Mouse (Mus musculus): ENCODE data around the gene Ythdf2.
A peak's percentile ranks its signal among the peaks of the same experiment; 100 is the strongest.

The Ythdf2 gene

GRCm38 (mm10) chr4:132144080-132144841 lies 67.8 kb downstream of the Ythdf2 start, which contains the start of gene Oprd1:
Gene Oprd1, minus strand, starts transcription at chr4:132144486.
- peak; percentile 61 for DNase-seq

DNA sequence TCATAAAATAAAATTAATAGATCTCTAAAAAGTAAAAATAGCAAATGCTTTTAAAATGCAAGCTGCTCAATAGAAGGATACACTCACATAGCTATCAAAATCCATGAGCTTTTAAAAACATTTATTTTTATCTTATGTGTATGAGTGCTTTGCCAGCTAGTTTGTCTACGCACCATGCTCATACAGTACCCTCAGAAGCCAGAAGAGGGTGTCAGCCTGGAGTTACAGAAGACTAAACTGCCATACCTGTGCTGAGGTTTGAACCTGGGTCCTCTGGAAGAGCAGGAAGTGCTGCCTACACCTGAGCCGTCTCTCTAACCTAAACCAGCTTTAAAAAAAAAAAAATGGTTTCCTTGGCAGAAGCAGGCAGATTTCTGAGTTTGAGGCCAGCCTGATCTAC lies 73.5 kb downstream of the Ythdf2 start:
- DNase-seq: no peak

- DNase-seq: no peak
Measured at GRCm38 (mm10) chr4:132137013-132137412, 75.1 kb downstream of the Ythdf2 start.
